Mouse (Mus musculus) CH12.LX (cell line): ENCODE results near the gene Kank4.

Experiments
- CHD2 ChIP-seq: IDR thresholded peaks from 2 replicates; pipeline ENCODE4 v1.6.1; 2011; ENCODE audit warnings: low read length, improper control_type of control experiment
- CTCF ChIP-seq, 2 experiments: IDR thresholded peaks in 1 of 2; conservative IDR thresholded peaks in 1 of 2; 2 replicates each; pipeline ENCODE4 v1.5.1; 2011 to 2012; ENCODE audit warnings: low read depth in 2 of 2, low read length in 2 of 2, improper control_type of control experiment in 1 of 2, inconsistent platforms in 1 of 2, mild to moderate bottlenecking in 1 of 2, moderate library complexity in 1 of 2
- ELF1 ChIP-seq: IDR thresholded peaks from 2 replicates; pipeline ENCODE4 v1.6.1; 2014; ENCODE audit warnings: low read depth, mild to moderate bottlenecking, inconsistent platforms, low read length, improper control_type of control experiment
- EP300 ChIP-seq: IDR thresholded peaks from 2 replicates; pipeline ENCODE4 v1.6.1; 2011; ENCODE audit warnings: low read length, improper control_type of control experiment
- MAX ChIP-seq: IDR thresholded peaks from 2 replicates; pipeline ENCODE4 v1.6.1; 2011; ENCODE audit warnings: low read length, improper control_type of control experiment
- MYC ChIP-seq: IDR thresholded peaks from 2 replicates; pipeline ENCODE4 v1.6.1; 2011; ENCODE audit warnings: low read depth, mild to moderate bottlenecking, improper control_type of control experiment, low read length
- POLR2A ChIP-seq: IDR thresholded peaks from 2 replicates; pipeline ENCODE4 v1.6.1; 2011; ENCODE audit warnings: low read depth, mild to moderate bottlenecking, improper control_type of control experiment, low read length
- RCOR1 ChIP-seq: conservative IDR thresholded peaks from 2 replicates; pipeline ENCODE4 v1.6.1; 2012; ENCODE audit warnings: low read depth, mild to moderate bottlenecking, inconsistent platforms, low read length, improper control_type of control experiment
- SIN3A ChIP-seq: IDR thresholded peaks from 2 replicates; pipeline ENCODE4 v1.6.1; 2012; ENCODE audit warnings: low read length, improper control_type of control experiment, inconsistent platforms
- SMC3 ChIP-seq: IDR thresholded peaks from 2 replicates; pipeline ENCODE4 v1.6.1; 2011; ENCODE audit warnings: low read depth, low read length, improper control_type of control experiment
- TBP ChIP-seq: conservative IDR thresholded peaks from 2 replicates; pipeline ENCODE4 v1.6.1; 2011; ENCODE audit warnings: low read depth, low read length, improper control_type of control experiment
- USF2 ChIP-seq: conservative IDR thresholded peaks from 2 replicates; pipeline ENCODE4 v1.6.1; 2011; ENCODE audit warnings: low read depth, low read length, improper control_type of control experiment
- ZC3H11A ChIP-seq: IDR thresholded peaks from 2 replicates; pipeline ENCODE4 v1.6.1; 2012; ENCODE audit warnings: low read depth, mild to moderate bottlenecking, inconsistent platforms, low read length, improper control_type of control experiment
- ZKSCAN1 ChIP-seq: IDR thresholded peaks from 2 replicates; pipeline ENCODE4 v1.6.1; 2012; ENCODE audit warnings: low read depth, inconsistent platforms, low read length, improper control_type of control experiment, borderline replicate concordance

DNA sequence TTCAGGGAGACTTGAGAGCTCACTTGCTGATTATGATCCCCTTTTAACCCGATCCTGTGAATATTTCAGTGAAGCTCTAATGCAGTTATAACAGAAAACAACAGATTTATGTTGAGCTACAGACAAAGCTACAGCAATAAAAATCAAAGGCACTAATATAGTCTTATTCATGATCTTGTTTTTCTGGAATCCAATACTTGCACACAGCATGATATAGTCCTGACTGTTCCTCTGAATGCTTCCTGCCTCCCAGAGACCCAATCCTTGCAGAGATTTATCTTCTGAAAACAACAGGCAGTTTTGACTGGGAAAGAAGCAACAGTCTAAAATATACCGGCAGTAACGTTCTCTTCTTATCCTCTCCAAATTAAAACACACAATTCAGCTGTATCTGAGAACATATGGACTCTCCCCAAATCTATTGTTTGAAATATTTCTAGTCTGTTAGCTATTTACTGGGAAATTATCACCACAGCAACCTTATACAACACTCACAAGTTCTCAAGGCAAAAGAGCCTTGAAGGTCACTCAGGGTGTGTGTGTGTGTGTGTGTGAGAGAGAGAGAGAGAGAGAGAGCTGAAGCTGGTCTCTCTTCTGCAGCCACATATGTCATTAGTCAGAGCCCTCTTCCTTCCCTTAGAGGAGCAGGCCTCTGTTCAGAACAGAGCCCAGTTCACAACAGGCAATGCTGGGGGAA lies 74.0 kb downstream of the Kank4 start:
- TF ChIP-seq CHD2 = no peak
- TF ChIP-seq CTCF (conservative IDR thresholded peaks at IDR 0.05 in 1 of 2, IDR thresholded peaks at IDR 0.05 in 1 of 2; ENCODE audit: low read depth in 2 of 2, low read length in 2 of 2) = no peak
- TF ChIP-seq TBP = no peak
- no peak for TF ChIP-seq MAX
- TF ChIP-seq EP300 = no peak
- no peak for TF ChIP-seq ZC3H11A
- TF ChIP-seq MYC = no peak
- no peak for TF ChIP-seq SIN3A
- no peak for TF ChIP-seq USF2
- no peak for TF ChIP-seq POLR2A
- no peak for TF ChIP-seq ZKSCAN1
- TF ChIP-seq SMC3 = no peak
- no peak for TF ChIP-seq ELF1
- TF ChIP-seq RCOR1 = no peak
